Mouse (Mus musculus) ES-Bruce4 (cell line): ENCODE data around the gene Grm5. TPM values are rescaled to one million over a fixed set of nuclear protein-coding genes. Genes with fewer than 3 reads are reported as not detected.

Experiments used
- H3K27ac ChIP-seq: 2 replicates; pipeline ENCODE4 v1.5.1; 2012; ENCODE audit warnings: low read length, inconsistent platforms; ENCODE audit not compliant: insufficient read depth
- H3K27me3 ChIP-seq: 2 replicates; pipeline ENCODE4 v1.6.1; 2012; ENCODE audit warnings: mild to moderate bottlenecking, low read length, inconsistent platforms; ENCODE audit not compliant: control insufficient read depth, poor library complexity, insufficient read depth, severe bottlenecking
- H3K36me3 ChIP-seq: 2 replicates; pipeline ENCODE4 v1.6.1; 2012; ENCODE audit warnings: inconsistent platforms, mild to moderate bottlenecking, low read length, moderate library complexity; ENCODE audit not compliant: control insufficient read depth, poor library complexity, insufficient read depth, severe bottlenecking
- H3K4me1 ChIP-seq: one replicate; pipeline ENCODE4 v1.8.1; 2011; ENCODE audit warnings: low read length; ENCODE audit not compliant: control insufficient read depth, insufficient read depth
- H3K4me3 ChIP-seq: 2 replicates; pipeline ENCODE4 v1.5.1; 2011; ENCODE audit warnings: low read depth, mild to moderate bottlenecking, low read length
- H3K9ac ChIP-seq: 2 replicates; pipeline ENCODE4 v1.6.1; 2012; ENCODE audit warnings: low read depth, mild to moderate bottlenecking, inconsistent platforms; ENCODE audit not compliant: poor library complexity, severe bottlenecking
- H3K9me3 ChIP-seq: replicated peaks from 2 replicates; pipeline ENCODE4 v1.6.1; 2012; ENCODE audit warnings: mild to moderate bottlenecking, low read length, inconsistent platforms; ENCODE audit not compliant: control insufficient read depth, poor library complexity, insufficient read depth, severe bottlenecking
- CTCF ChIP-seq: IDR thresholded peaks from one replicate; pipeline ENCODE4 v1.8.1; 2011; ENCODE audit warnings: low read depth, low read length
- EP300 ChIP-seq: IDR thresholded peaks from 2 replicates; pipeline ENCODE4 v1.6.1; 2011; ENCODE audit warnings: low read depth, low read length; ENCODE audit not compliant: insufficient read depth
- POLR2A ChIP-seq: IDR thresholded peaks from one replicate; pipeline ENCODE4 v1.8.1; 2011; ENCODE audit warnings: low read length; ENCODE audit not compliant: insufficient read depth
- polyA plus RNA-seq: library from polyadenylated mRNA; stranded (reverse); fragments of >200 nt; gene quantifications from 2 replicates; pipeline ENCODE4 v1.2.4, GENCODE M21; 2011; ENCODE audit warnings: low read depth; ENCODE audit not compliant: missing spikeins, insufficient read depth, insufficient read length

Gene Grm5
- polyA plus RNA-seq, 1 experiment: not detected

- TF ChIP-seq EP300 (no peak), POLR2A (no peak), CTCF (no peak)
- no peaks in the 10 kb centered on the region for H3K27me3 ChIP-seq
- H3K9me3 ChIP-seq: no peaks in the 10 kb centered on the region
- no peak overlapping the region for H3K4me3 ChIP-seq
- no peaks in the 10 kb centered on the region for H3K4me1 ChIP-seq
- H3K27ac ChIP-seq: no peak overlapping the region
- no peak overlapping the region for H3K9ac ChIP-seq
- no peaks in the 10 kb centered on the region for H3K36me3 ChIP-seq
Observed at GRCm38 (mm10) chr7:87716393-87716792, 132.4 kb downstream of the Grm5 start.

GRCm38 (mm10) chr7:87718631-87719030, 134.7 kb downstream of the Grm5 start:
- no peaks in the 10 kb centered on the region for H3K36me3 ChIP-seq
- H3K27ac ChIP-seq: no peak overlapping the region
- TF ChIP-seq EP300: no peak
- no peak for TF ChIP-seq POLR2A
- no peak for TF ChIP-seq CTCF
- no peak overlapping the region for H3K4me3 ChIP-seq
- H3K27me3 ChIP-seq: no peaks in the 10 kb centered on the region
- H3K9me3 ChIP-seq: no peaks in the 10 kb centered on the region
- no peaks in the 10 kb centered on the region for H3K4me1 ChIP-seq
- no peak overlapping the region for H3K9ac ChIP-seq

- H3K36me3 ChIP-seq: no peaks in the 10 kb centered on the region
- no peak overlapping the region for H3K27ac ChIP-seq
- no peak overlapping the region for H3K9ac ChIP-seq
Observed at GRCm38 (mm10) chr7:87734511-87734910, 150.5 kb downstream of the Grm5 start.

GRCm38 (mm10) chr7:87761945-87762344, 178.0 kb downstream of the Grm5 start:
- TF ChIP-seq CTCF (no peak), POLR2A (no peak), EP300 (no peak)
- Histone ChIP-seq H3K9ac (no peak overlapping the region), H3K4me1 (no peaks in the 10 kb centered on the region), H3K9me3 (no peaks in the 10 kb centered on the region), H3K27me3 (no peaks in the 10 kb centered on the region), H3K36me3 (no peaks in the 10 kb centered on the region), H3K27ac (no peak overlapping the region), H3K4me3 (no peak overlapping the region)

More at GRCm38 (mm10) chr7:87734511-87734910, 150.5 kb downstream of the Grm5 start:
- Histone ChIP-seq H3K9me3 (no peaks in the 10 kb centered on the region), H3K4me1 (no peaks in the 10 kb centered on the region), H3K4me3 (no peak overlapping the region), H3K27me3 (no peaks in the 10 kb centered on the region)
- TF ChIP-seq CTCF (no peak), EP300 (no peak), POLR2A (no peak)

- TF ChIP-seq POLR2A: no peak
- TF ChIP-seq EP300: no peak
- TF ChIP-seq CTCF: no peak
- Histone ChIP-seq H3K4me3 (no peak overlapping the region), H3K9ac (no peak overlapping the region), H3K27ac (no peak overlapping the region), H3K9me3 (no peaks in the 10 kb centered on the region), H3K4me1 (no peaks in the 10 kb centered on the region), H3K36me3 (no peaks in the 10 kb centered on the region), H3K27me3 (no peaks in the 10 kb centered on the region)
Observed at GRCm38 (mm10) chr7:87762376-87762775, 178.4 kb downstream of the Grm5 start.

- Histone ChIP-seq H3K36me3 (no peaks in the 10 kb centered on the region), H3K9me3 (no peaks in the 10 kb centered on the region), H3K4me1 (no peaks in the 10 kb centered on the region), H3K27me3 (no peaks in the 10 kb centered on the region), H3K27ac (no peak overlapping the region), H3K9ac (no peak overlapping the region), H3K4me3 (no peak overlapping the region)
- no peak for TF ChIP-seq CTCF
- no peak for TF ChIP-seq POLR2A
- TF ChIP-seq EP300: no peak
Observed at GRCm38 (mm10) chr7:87787560-87787959, 203.6 kb downstream of the Grm5 start.
